Mouse (Mus musculus) heart, embryonic 14.5 days (tissue): Measurements from ENCODE around the gene Gm42417. TPM values are rescaled to one million over a fixed set of nuclear protein-coding genes. Genes with fewer than 3 reads are reported as not detected.
A peak's percentile ranks its signal among the peaks of the same experiment; 100 is the strongest.

Source experiments
- ATAC-seq: fragments of 200-750 bp; cut with Nextera tagmentation; 2 replicates; pipeline ENCODE4 v1.8.0; 2017; ENCODE audit warnings: low read depth, moderate TSS enrichment; ENCODE audit not compliant: insufficient number of reproducible peaks, insufficient read depth, low FRiP score
- H3K27ac ChIP-seq, 2 experiments: fragments of 200-500 bp in 1 of 2; fragments of 300-500 bp in 1 of 2; sonication (generic) in 1 of 2; replicated peaks in 1 of 2; 2 replicates each; pipeline ENCODE4 v1.5.1; 2012 to 2014; ENCODE audit warnings: low read depth in 2 of 2, low read length in 2 of 2, control low read depth in 1 of 2, mild to moderate bottlenecking in 1 of 2, mixed read lengths in 1 of 2; ENCODE audit not compliant: control insufficient read depth in 1 of 2, insufficient read depth in 1 of 2
- H3K27me3 ChIP-seq: fragments of 300-500 bp; sonication (generic); 2 replicates; pipeline ENCODE4 v1.6.1; 2014; ENCODE audit warnings: mild to moderate bottlenecking, low read length, control low read depth; ENCODE audit not compliant: control insufficient read depth, insufficient read depth
- H3K36me3 ChIP-seq: fragments of 300-500 bp; sonication (generic); 2 replicates; pipeline ENCODE4 v1.6.1; 2014; ENCODE audit warnings: mild to moderate bottlenecking, control low read depth, low read length, mixed read lengths; ENCODE audit not compliant: control insufficient read depth, insufficient read depth
- H3K4me1 ChIP-seq, 2 experiments: fragments of 200-500 bp in 1 of 2; fragments of 300-500 bp in 1 of 2; sonication (generic) in 1 of 2; 2 replicates each; pipeline ENCODE4 v1.6.1; 2012 to 2014; ENCODE audit warnings: low read length in 2 of 2, control low read depth in 1 of 2, mixed read lengths in 1 of 2; ENCODE audit not compliant: control insufficient read depth in 2 of 2, insufficient read depth in 2 of 2
- H3K4me2 ChIP-seq: fragments of 300-500 bp; sonication (generic); 2 replicates; pipeline ENCODE4 v1.6.1; 2014; ENCODE audit warnings: mild to moderate bottlenecking, low read length
- H3K4me3 ChIP-seq, 2 experiments: fragments of 200-500 bp in 1 of 2; fragments of 300-500 bp in 1 of 2; sonication (generic) in 1 of 2; 2 replicates each; pipeline ENCODE4 v1.5.1; 2012 to 2014; ENCODE audit warnings: low read length in 2 of 2, mild to moderate bottlenecking in 2 of 2, control low read depth in 1 of 2, low read depth in 1 of 2, moderate library complexity in 1 of 2; ENCODE audit not compliant: control insufficient read depth in 1 of 2, insufficient read depth in 1 of 2
- H3K9ac ChIP-seq: fragments of 300-500 bp; sonication (generic); 2 replicates; pipeline ENCODE4 v1.6.1; 2014; ENCODE audit warnings: mild to moderate bottlenecking, low read length
- H3K9me3 ChIP-seq: fragments of 300-500 bp; sonication (generic); 2 replicates; pipeline ENCODE4 v1.6.1; 2016; ENCODE audit warnings: low read length, control low read depth; ENCODE audit not compliant: control insufficient read depth
- WGBS: fragments of 180-500 bp; shearing (Covaris S2); extraction: QIAGEN DNeasy Blood & Tissue Kit; methylation state at CpG from one replicate; pipeline ENCODE4 v1.1.7; 2014; 5-methylcytosine and 5-hydroxymethylcytosine counted together
- polyA plus RNA-seq: library from polyadenylated mRNA; unstranded; fragments of >200 nt; fragmentation: Nextera tagmentation; extraction: Ambion mirVana; gene quantifications from 2 replicates; pipeline ENCODE4 v1.2.1, GENCODE M21; 2014

The Gm42417 gene
- polyA plus RNA-seq, 1 experiment from 2014 or later: not detected

- Histone ChIP-seq H3K4me3 (no peak overlapping the region), H3K9me3 (peaks cover 4% of the 10 kb centered on the region; the same call in 1 of the 2 replicates), H3K27ac (no peak overlapping the region), H3K9ac (no peak overlapping the region), H3K36me3 (peaks cover 21% of the 10 kb centered on the region), H3K4me1 (peaks cover 0 to 5% of the 10 kb centered on the region in 2 experiments; a peak in 2 of 4 replicates), H3K4me2 (no peak overlapping the region), H3K27me3 (no peaks in the 10 kb centered on the region)
- no peak for ATAC-seq
- WGBS: 85% methylated on average over 5 of the region's 5 CpGs
These were observed 31.0 kb downstream of the Gm42417 start for GRCm38 (mm10) chr1:36508238-36508637.

GRCm38 (mm10) chr1:36501261-36501660 lies 38.0 kb downstream of the Gm42417 start:
- Histone ChIP-seq H3K36me3 (peaks cover 32% of the 10 kb centered on the region), H3K9me3 (no peaks in the 10 kb centered on the region), H3K4me2 (no peak overlapping the region), H3K4me3 (no peak overlapping the region), H3K27me3 (no peaks in the 10 kb centered on the region), H3K27ac (no peak overlapping the region), H3K4me1 (no peaks in the 10 kb centered on the region), H3K9ac (no peak overlapping the region)
- 6% methylated on average over 3 of the region's 3 CpGs for WGBS
- no peak for ATAC-seq

DNA sequence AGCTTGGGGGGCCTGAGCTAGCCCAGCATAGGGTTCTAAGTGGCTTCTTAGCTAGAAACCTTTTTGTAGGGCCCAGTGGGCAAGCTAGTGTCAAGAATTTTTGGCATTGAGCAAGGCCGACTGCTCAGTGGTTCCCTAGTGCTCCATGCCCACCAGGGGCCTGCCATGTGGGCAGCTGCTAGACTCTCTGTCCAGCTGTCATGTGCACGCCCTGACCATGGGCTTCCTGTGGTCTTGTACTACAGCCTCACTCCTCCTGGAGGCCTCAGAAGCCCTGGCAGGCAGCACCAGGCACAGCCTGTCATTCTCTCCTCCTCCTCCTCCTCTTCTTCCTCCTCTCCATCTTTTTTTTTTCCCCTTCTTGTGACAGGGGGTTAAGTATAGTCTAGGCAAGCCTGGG lies 41.9 kb downstream of the Gm42417 start:
- H3K36me3 ChIP-seq: peaks cover 15% of the 10 kb centered on the region; the same call in 1 of the 2 replicates
- H3K4me3 ChIP-seq: no peak overlapping the region
- no peak overlapping the region for H3K27ac ChIP-seq

DNA sequence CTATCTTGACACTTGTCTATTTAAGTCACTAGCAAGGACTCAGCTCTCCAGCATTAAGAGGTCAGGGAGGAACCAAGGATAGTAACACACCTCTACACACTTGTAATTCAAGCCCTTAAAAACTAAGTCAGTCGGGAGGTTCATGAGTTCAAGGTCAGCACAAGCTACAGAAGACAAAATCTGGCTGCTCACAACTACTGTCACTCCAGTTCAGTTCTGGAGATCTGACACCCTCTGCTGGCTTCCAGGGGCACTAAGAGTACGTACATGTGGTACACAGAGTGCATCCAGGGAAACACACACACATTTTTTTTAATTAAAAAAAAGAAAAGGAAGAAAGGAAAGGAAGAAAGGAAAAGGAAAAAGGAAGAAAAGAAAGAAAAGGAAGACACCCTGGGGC lies 42.5 kb downstream of the Gm42417 start:
- no peak for ATAC-seq
- 38% methylated on average over 2 of the region's 2 CpGs for WGBS
- peaks cover 7 to 16% of the 10 kb centered on the region in 2 experiments for H3K4me1 ChIP-seq

More for the DNA sequence above, 41.9 kb downstream of the Gm42417 start:
- Histone ChIP-seq H3K4me1 (peaks cover 2 to 10% of the 10 kb centered on the region in 2 experiments), H3K9ac (no peak overlapping the region), H3K27me3 (no peaks in the 10 kb centered on the region), H3K9me3 (no peaks in the 10 kb centered on the region), H3K4me2 (no peak overlapping the region)
- 77% methylated on average over 2 of the region's 2 CpGs for WGBS
- no peak for ATAC-seq

GRCm38 (mm10) chr1:36493299-36493698 lies 45.9 kb downstream of the Gm42417 start:
- 78% methylated on average over 6 of the region's 6 CpGs for whole genome bisulfite sequencing
- H3K4me1 ChIP-seq: peaks cover 7 to 16% of the 10 kb centered on the region in 2 experiments
- no peak for ATAC-seq
- H3K9ac ChIP-seq: no peak overlapping the region
- no peak overlapping the region for H3K27ac ChIP-seq
- H3K9me3 ChIP-seq: no peaks in the 10 kb centered on the region
- H3K27me3 ChIP-seq: no peaks in the 10 kb centered on the region
- no peak overlapping the region for H3K4me3 ChIP-seq
- H3K4me2 ChIP-seq: no peak overlapping the region
- 0 out of 2 replicates have a peak, but pooled peaks cover 3% of the 10 kb centered on the region for H3K36me3 ChIP-seq

More for the DNA sequence above, 42.5 kb downstream of the Gm42417 start:
- Histone ChIP-seq H3K36me3 (peaks cover 15% of the 10 kb centered on the region; the same call in 1 of the 2 replicates), H3K27ac (no peak overlapping the region), H3K9me3 (no peaks in the 10 kb centered on the region), H3K9ac (no peak overlapping the region), H3K4me3 (no peak overlapping the region), H3K4me2 (no peak overlapping the region), H3K27me3 (no peaks in the 10 kb centered on the region)

DNA sequence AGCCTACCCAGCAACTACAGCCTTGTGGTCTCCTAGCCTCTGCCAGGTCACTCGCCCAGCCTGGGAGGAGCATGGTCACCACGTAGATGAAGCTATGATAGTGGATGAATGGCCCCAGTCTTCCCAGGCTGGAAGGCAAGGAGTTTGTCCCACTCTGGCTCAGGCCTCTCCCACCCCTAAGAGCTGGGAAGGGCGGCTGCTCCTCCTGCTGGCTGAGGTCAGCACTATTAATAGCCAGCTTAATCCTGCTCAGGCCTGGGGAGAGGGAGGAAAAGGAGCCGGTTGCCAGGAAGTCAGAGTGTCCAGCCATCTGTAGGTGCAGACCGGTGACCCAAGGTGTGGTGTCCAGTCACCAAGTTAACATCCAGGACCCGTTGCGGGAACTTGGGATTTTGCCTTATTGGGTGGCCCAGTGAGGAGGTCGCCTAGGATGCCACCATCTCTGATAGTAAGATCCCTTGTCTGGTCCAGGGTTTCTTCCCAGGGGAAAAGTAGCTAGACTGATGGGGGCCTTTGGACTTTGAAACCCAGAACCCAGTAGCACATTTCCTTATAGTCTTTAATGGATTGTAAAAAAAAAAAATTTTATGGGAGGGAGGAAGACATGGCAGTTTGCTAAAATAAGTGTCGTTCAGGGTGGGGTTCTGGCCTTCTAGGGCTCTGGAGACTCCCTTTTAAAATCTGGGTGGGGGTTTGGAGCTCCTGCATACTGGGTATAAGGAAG lies 46.7 kb downstream of the Gm42417 start:
- Histone ChIP-seq H3K36me3 (no peaks in the 10 kb centered on the region), H3K4me2 (0 out of 2 replicates have a peak overlapping the region, but pooled peaks have one; percentile 14), H3K4me3 (no peak overlapping the region), H3K9me3 (no peaks in the 10 kb centered on the region), H3K4me1 (peaks cover 7 to 16% of the 10 kb centered on the region in 2 experiments), H3K27ac (peak overlapping the region in 1 of 2 experiments; percentile 41; a peak in 1 of 4 replicates), H3K9ac (no peak overlapping the region), H3K27me3 (no peaks in the 10 kb centered on the region)
- ATAC-seq: peak; percentile 89
- 22% methylated on average over 9 of the region's 9 CpGs for WGBS

GRCm38 (mm10) chr1:36489661-36490060 lies 49.6 kb downstream of the Gm42417 start:
- 73% methylated on average over 6 of the region's 6 CpGs for WGBS
- Histone ChIP-seq H3K27me3 (no peaks in the 10 kb centered on the region), H3K9ac (no peak overlapping the region), H3K4me1 (peaks cover 7 to 12% of the 10 kb centered on the region in 2 experiments), H3K4me2 (no peak overlapping the region), H3K4me3 (no peak overlapping the region), H3K27ac (no peak overlapping the region), H3K9me3 (no peaks in the 10 kb centered on the region), H3K36me3 (no peaks in the 10 kb centered on the region)
- no peak for ATAC-seq
